Mouse (Mus musculus) adipocyte (in vitro differentiated cells): ENCODE results near the gene Nup50.

Experiments used
- DNase-seq: peaks from one replicate; pipeline ENCODE4 v3.0.0-alpha.2; 2016; ENCODE audit warnings: low spot score

Nup50 gene

DNA sequence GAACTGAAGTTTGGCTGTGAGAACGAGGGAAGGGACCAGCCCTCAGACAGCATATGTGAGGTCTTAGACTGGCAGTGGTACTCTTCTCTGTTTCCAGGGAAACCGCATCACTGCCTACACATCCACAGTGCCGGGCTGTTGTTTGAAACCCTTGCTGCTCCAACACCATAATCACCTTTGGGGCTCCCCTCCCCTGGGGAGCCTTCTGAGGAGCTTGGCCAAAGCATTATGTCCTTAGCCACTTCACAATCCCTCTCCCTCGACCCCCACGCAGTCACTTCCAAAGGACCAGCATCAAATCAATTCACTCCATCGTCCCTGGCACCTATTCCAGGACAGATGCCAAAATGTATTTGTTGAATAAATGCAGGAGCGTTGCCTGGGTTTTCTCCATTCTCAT lies 66.6 kb downstream of the Nup50 start:
- no peak for DNase-seq
